Mouse (Mus musculus): ENCODE measurements around the gene Gsg1l2.

Gene Gsg1l2

GRCm38 (mm10) chr11:67819604-67820003 is 45.2 kb downstream of the Gsg1l2 start:
- DNase-seq (ENCODE audit: low spot score): peak; percentile 13

GRCm38 (mm10) chr11:67820221-67820620 is 45.8 kb downstream of the Gsg1l2 start:
- DNase-seq (ENCODE audit: low spot score): peak; percentile 12

DNA sequence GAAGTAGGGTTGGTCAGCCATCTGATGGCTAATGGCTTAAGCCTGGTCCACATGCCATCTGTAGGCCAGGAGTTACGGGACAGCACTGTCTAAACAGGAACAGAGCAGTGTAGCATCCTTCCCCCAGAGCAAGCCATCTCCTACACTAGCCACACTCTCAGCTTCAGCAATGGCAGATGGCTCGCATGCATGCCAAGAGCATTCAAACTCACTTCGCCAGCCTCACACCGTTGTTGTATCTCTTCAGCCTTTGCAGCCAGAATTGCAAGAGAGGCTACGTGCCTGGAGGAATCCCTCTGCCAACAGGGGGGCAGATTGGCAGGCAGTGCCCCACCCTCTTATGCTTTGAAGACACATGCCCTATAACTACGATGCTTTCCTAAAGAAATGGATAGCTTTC is 47.2 kb downstream of the Gsg1l2 start:
- no peak for DNase-seq (ENCODE audit: low spot score)

GRCm38 (mm10) chr11:67828360-67829059 is 54.1 kb downstream of the Gsg1l2 start:
- no peak for DNase-seq (ENCODE audit: low spot score)

- no peak for DNase-seq (ENCODE audit: low spot score)
Observed at GRCm38 (mm10) chr11:67829530-67829929, 55.1 kb downstream of the Gsg1l2 start.

DNA sequence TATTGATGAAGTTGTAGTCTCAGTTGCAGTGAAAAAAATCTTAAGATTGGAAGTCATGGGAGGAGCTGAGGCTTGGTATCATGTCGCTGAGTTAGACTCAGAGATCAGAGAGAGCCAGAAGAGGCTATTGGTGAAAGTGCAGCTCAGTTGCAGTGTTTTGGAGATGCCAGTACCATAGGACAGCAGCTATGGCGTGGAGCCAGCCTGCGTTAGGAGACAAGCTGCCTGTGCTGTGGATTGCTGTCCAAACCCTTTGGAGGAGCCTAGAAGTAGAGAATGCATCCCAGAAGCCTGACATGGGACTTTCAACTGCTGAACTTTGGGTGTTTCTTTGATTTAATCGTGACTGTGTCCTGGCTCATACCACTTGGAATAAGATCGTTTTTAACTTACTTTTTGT is 57.4 kb downstream of the Gsg1l2 start:
- DNase-seq (ENCODE audit: low spot score): no peak

DNA sequence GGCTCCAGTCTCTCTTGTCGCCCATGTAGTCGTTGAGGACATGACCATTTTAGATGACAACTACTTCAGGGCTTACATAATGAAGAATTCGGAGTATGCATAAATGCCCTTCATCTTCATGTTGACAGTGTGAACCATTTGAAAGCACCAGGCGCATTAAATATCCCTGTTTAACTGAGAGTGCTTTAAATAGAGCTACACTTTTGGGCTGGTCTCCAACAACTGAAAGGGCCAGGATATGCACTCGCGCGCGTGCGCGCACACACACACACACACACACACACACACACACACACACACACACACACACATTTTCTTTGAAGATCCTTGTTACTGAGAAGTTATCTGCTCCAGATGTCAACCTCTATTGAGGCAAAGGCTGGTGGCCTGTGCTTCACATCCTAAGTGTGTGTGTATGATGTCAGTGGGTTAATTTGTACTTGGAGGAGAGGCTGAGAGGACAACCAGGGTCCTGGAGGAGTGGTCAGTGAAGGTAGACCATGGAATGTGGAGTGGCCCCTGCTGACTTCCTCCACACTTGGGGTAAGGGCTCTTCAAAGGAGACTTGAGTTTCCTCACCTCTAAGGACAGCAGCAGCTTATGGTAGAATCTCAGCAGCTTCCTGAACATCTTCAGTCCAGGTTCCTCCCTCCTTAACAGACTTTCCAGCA is 61.1 kb downstream of the Gsg1l2 start:
- no peak for DNase-seq (ENCODE audit: low spot score)
